Mouse (Mus musculus): ENCODE measurements around the gene Gcsam. TPM values are rescaled to one million over a fixed set of nuclear protein-coding genes. Genes with fewer than 3 reads are reported as not detected.

The Gcsam gene
- polyA plus RNA-seq, 1 experiment: not detected

GRCm38 (mm10) chr16:45615944-45616343, 5.8 kb downstream of the Gcsam start:
- H3K4me3 ChIP-seq (replicated peaks): no peak overlapping the region
- no peaks in the 10 kb centered on the region for H3K27me3 ChIP-seq (ENCODE audit: control insufficient read depth)
- no peaks in the 10 kb centered on the region for H3K9me3 ChIP-seq (ENCODE audit: control insufficient read depth, low read length)
- peaks cover 7% of the 10 kb centered on the region for H3K4me1 ChIP-seq (ENCODE audit: control insufficient read depth)
- H3K36me3 ChIP-seq (ENCODE audit: control insufficient read depth): no peaks in the 10 kb centered on the region
- TF ChIP-seq GATA1 (IDR thresholded peaks at IDR 0.05; ENCODE audit: low read length): no peak
- no peak for TF ChIP-seq TAL1 (IDR thresholded peaks at IDR 0.05; ENCODE audit: low read length)

DNA sequence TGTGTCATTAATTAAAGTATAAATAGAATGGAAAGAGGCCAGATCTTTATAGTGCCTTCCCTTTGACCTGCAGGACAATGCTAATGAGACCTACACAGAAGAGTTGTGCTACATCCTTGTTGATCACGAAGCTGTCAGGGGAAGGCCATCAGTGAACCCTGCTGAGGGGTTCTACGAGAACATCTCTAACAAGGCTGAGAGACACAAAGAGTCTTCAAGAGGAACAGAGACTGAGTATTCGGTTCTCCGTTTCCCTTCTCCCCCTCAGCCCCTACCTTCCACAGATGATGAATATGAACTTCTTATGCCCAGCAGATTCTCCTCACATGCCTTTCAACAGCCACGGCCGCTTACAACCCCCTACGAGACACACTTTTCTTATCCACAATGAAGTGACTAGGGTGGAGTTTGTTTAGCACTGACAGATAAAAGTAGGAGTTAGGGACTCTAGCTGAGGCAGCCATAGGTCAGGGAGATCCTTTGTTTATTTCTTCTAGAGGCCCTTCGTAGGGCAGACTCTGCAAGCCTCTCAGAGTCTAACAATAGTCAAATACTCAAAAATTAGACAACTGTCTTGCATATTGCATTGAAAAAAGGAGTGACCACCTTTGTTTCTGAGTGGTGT, 9.7 kb downstream of the Gcsam start:
- Histone ChIP-seq H3K27me3 (ENCODE audit: control insufficient read depth) (no peaks in the 10 kb centered on the region), H3K9me3 (ENCODE audit: control insufficient read depth, low read length) (no peaks in the 10 kb centered on the region), H3K4me1 (ENCODE audit: control insufficient read depth) (peaks cover 7% of the 10 kb centered on the region), H3K36me3 (ENCODE audit: control insufficient read depth) (no peaks in the 10 kb centered on the region), H3K4me3 (replicated peaks) (no peak overlapping the region)
- TF ChIP-seq TAL1 (IDR thresholded peaks at IDR 0.05; ENCODE audit: low read length): no peak
- no peak for TF ChIP-seq GATA1 (IDR thresholded peaks at IDR 0.05; ENCODE audit: low read length)

GRCm38 (mm10) chr16:45623230-45623629, 13.1 kb downstream of the Gcsam start:
- Histone ChIP-seq H3K4me3 (replicated peaks) (no peak overlapping the region), H3K4me1 (ENCODE audit: control insufficient read depth) (peaks cover 7% of the 10 kb centered on the region), H3K27me3 (ENCODE audit: control insufficient read depth) (no peaks in the 10 kb centered on the region), H3K36me3 (ENCODE audit: control insufficient read depth) (no peaks in the 10 kb centered on the region), H3K9me3 (ENCODE audit: control insufficient read depth, low read length) (no peaks in the 10 kb centered on the region)
- TF ChIP-seq TAL1 (IDR thresholded peaks at IDR 0.05; ENCODE audit: low read length): no peak

GRCm38 (mm10) chr16:45624791-45625190, 14.6 kb downstream of the Gcsam start:
- no peaks in the 10 kb centered on the region for H3K9me3 ChIP-seq (ENCODE audit: control insufficient read depth, low read length)
- H3K27me3 ChIP-seq (ENCODE audit: control insufficient read depth): no peaks in the 10 kb centered on the region
- H3K4me3 ChIP-seq (replicated peaks): no peak overlapping the region
- no peak for TF ChIP-seq GATA1 (IDR thresholded peaks at IDR 0.05; ENCODE audit: low read length)
- TF ChIP-seq TAL1 (IDR thresholded peaks at IDR 0.05; ENCODE audit: low read length): no peak
- H3K4me1 ChIP-seq (ENCODE audit: control insufficient read depth): peaks cover 6% of the 10 kb centered on the region
- H3K36me3 ChIP-seq (ENCODE audit: control insufficient read depth): no peaks in the 10 kb centered on the region

GRCm38 (mm10) chr16:45625342-45625741, 15.2 kb downstream of the Gcsam start:
- H3K4me3 ChIP-seq (replicated peaks): no peak overlapping the region
- H3K4me1 ChIP-seq (ENCODE audit: control insufficient read depth): peaks cover under 1% of the 10 kb centered on the region; the same call in 1 of the 2 replicates
- no peaks in the 10 kb centered on the region for H3K27me3 ChIP-seq (ENCODE audit: control insufficient read depth)
- H3K9me3 ChIP-seq (ENCODE audit: control insufficient read depth, low read length): no peaks in the 10 kb centered on the region
- H3K36me3 ChIP-seq (ENCODE audit: control insufficient read depth): no peaks in the 10 kb centered on the region
- TF ChIP-seq GATA1 (IDR thresholded peaks at IDR 0.05; ENCODE audit: low read length) (no peak), TAL1 (IDR thresholded peaks at IDR 0.05; ENCODE audit: low read length) (no peak)

DNA sequence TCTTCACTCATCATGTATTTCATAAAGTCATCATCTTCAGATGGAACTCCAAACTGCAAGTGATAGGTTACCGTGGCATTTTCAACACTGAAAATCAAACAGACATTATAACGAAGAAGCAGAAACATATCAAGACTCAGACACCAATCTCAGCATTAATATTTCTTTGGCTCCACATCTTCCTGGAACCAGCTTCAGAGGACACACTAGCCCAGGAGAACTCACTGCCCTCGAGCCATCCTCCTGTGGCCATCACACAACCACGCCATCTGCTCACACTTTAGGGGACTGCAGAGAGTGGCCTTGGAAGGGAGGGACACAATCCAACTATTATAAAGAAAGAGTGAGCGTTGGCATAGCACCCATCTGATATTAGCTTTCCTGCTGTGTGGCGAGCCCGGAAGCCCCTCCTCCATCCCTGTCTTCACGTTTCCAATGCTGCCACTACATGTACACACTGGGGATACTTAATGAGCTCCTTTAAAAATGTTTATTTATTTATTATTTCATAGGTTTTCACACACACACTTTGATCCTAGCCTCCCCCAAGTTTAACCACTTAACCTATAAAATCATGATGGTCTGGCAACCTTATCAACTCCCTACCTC, 19.4 kb downstream of the Gcsam start:
- Histone ChIP-seq H3K9me3 (ENCODE audit: control insufficient read depth, low read length) (no peaks in the 10 kb centered on the region), H3K4me3 (replicated peaks) (no peak overlapping the region), H3K4me1 (ENCODE audit: control insufficient read depth) (no peaks in the 10 kb centered on the region), H3K36me3 (ENCODE audit: control insufficient read depth) (no peaks in the 10 kb centered on the region), H3K27me3 (ENCODE audit: control insufficient read depth) (no peaks in the 10 kb centered on the region)
- TF ChIP-seq TAL1 (IDR thresholded peaks at IDR 0.05; ENCODE audit: low read length): no peak

GRCm38 (mm10) chr16:45630347-45630960, 20.3 kb downstream of the Gcsam start:
- Histone ChIP-seq H3K9me3 (ENCODE audit: control insufficient read depth, low read length) (no peaks in the 10 kb centered on the region), H3K4me1 (ENCODE audit: control insufficient read depth) (no peaks in the 10 kb centered on the region), H3K36me3 (ENCODE audit: control insufficient read depth) (no peaks in the 10 kb centered on the region), H3K27me3 (ENCODE audit: control insufficient read depth) (no peaks in the 10 kb centered on the region), H3K4me3 (replicated peaks) (no peak overlapping the region)
- TF ChIP-seq GATA1 (IDR thresholded peaks at IDR 0.05; ENCODE audit: low read length) (no peak), TAL1 (IDR thresholded peaks at IDR 0.05; ENCODE audit: low read length) (no peak)

GRCm38 (mm10) chr16:45632420-45632819, 22.2 kb downstream of the Gcsam start:
- TF ChIP-seq GATA1 (IDR thresholded peaks at IDR 0.05; ENCODE audit: low read length) (no peak), TAL1 (IDR thresholded peaks at IDR 0.05; ENCODE audit: low read length) (no peak)

GRCm38 (mm10) chr16:45635826-45636225, 25.6 kb downstream of the Gcsam start:
- Histone ChIP-seq H3K9me3 (ENCODE audit: control insufficient read depth, low read length) (no peaks in the 10 kb centered on the region), H3K4me3 (replicated peaks) (no peak overlapping the region), H3K4me1 (ENCODE audit: control insufficient read depth) (no peaks in the 10 kb centered on the region), H3K27me3 (ENCODE audit: control insufficient read depth) (no peaks in the 10 kb centered on the region), H3K36me3 (ENCODE audit: control insufficient read depth) (no peaks in the 10 kb centered on the region)
- TF ChIP-seq TAL1 (IDR thresholded peaks at IDR 0.05; ENCODE audit: low read length): no peak
- no peak for TF ChIP-seq GATA1 (IDR thresholded peaks at IDR 0.05; ENCODE audit: low read length)

More at GRCm38 (mm10) chr16:45632420-45632819, 22.2 kb downstream of the Gcsam start:
- H3K27me3 ChIP-seq (ENCODE audit: control insufficient read depth): no peaks in the 10 kb centered on the region
- H3K4me1 ChIP-seq (ENCODE audit: control insufficient read depth): no peaks in the 10 kb centered on the region
- no peaks in the 10 kb centered on the region for H3K9me3 ChIP-seq (ENCODE audit: control insufficient read depth, low read length)
- H3K36me3 ChIP-seq (ENCODE audit: control insufficient read depth): no peaks in the 10 kb centered on the region
- H3K4me3 ChIP-seq (replicated peaks): no peak overlapping the region

Measured in erythroblast, embryonic 14.5 days (primary cell).